In genomic region chr15:36846806-36847205, GRCm38 (mm10) we compare ENCODE assay signal across 29 mouse cellular contexts.
DNase-seq lines count a peak whose midpoint lies in the region; ATAC-seq and TF ChIP-seq lines count a peak whose summit lies in the region.
"Had no signal": no experiment of that assay in that cellular context is flagged by ENCODE, and none has a peak within 500 bp of the region (broad histone marks: within the 10 kb centered on the region; RNA-seq: fewer than 3 reads in every experiment).

No protein-coding gene starts in this region.

- TF ChIP-seq CTCF in intestine, postnatal 0 days (IDR thresholded peaks at IDR 0.05; ENCODE audit: low read depth) = no peak
- TF ChIP-seq CTCF in stomach, postnatal 0 days (IDR thresholded peaks at IDR 0.05; ENCODE audit: low read depth) = no peak

- H3K9me3 ChIP-seq in embryonic facial prominence, embryonic 14.5 days (ENCODE audit: control insufficient read depth, low read length) = no peaks in the 10 kb centered on the region
- H3K9me3 ChIP-seq in embryonic facial prominence, embryonic 10.5 days = no peaks in the 10 kb centered on the region
- H3K9me3 ChIP-seq in heart, embryonic 12.5 days (replicated peaks) = no peaks in the 10 kb centered on the region
- no peaks in the 10 kb centered on the region for H3K9me3 ChIP-seq in intestine, embryonic 16.5 days (ENCODE audit: control insufficient read depth, low read length)
- H3K9me3 ChIP-seq in intestine, postnatal 0 days (ENCODE audit: control insufficient read depth) = no peaks in the 10 kb centered on the region
- H3K9me3 ChIP-seq in stomach, embryonic 16.5 days (replicated peaks; ENCODE audit: control insufficient read depth, low read length) = no peaks in the 10 kb centered on the region
- H3K9me3 ChIP-seq in stomach, postnatal 0 days (ENCODE audit: control insufficient read depth, low read length) = no peaks in the 10 kb centered on the region
- H3K9me3 ChIP-seq: embryonic facial prominence, embryonic 12.5 days; hindbrain, embryonic 15.5 days; limb, embryonic 12.5 days; liver, embryonic 15.5 days; midbrain, embryonic 12.5 days; neural tube, embryonic 13.5 days had no signal

- H3K27me3 ChIP-seq in embryonic facial prominence, embryonic 14.5 days (replicated peaks; ENCODE audit: control insufficient read depth, insufficient read depth, low read length) = no peaks in the 10 kb centered on the region
- H3K27me3 ChIP-seq in embryonic facial prominence, embryonic 10.5 days (replicated peaks; ENCODE audit: low read depth, poor library complexity, severe bottlenecking) = no peaks in the 10 kb centered on the region
- H3K27me3 ChIP-seq in heart, embryonic 12.5 days (replicated peaks) = no peaks in the 10 kb centered on the region
- H3K27me3 ChIP-seq in intestine, embryonic 16.5 days (replicated peaks; ENCODE audit: control insufficient read depth, insufficient read depth, low read length) = no peaks in the 10 kb centered on the region
- H3K27me3 ChIP-seq in intestine, postnatal 0 days (replicated peaks; ENCODE audit: control insufficient read depth, insufficient read depth, low read length) = no peaks in the 10 kb centered on the region
- no peaks in the 10 kb centered on the region for H3K27me3 ChIP-seq in stomach, embryonic 16.5 days (ENCODE audit: control insufficient read depth, insufficient read depth, low read length)
- no peaks in the 10 kb centered on the region for H3K27me3 ChIP-seq in stomach, postnatal 0 days (ENCODE audit: control insufficient read depth, insufficient read depth, low read length)
- H3K27me3 ChIP-seq: CH12.LX; embryonic facial prominence, embryonic 12.5 days; hindbrain, embryonic 15.5 days; limb, embryonic 12.5 days; liver, embryonic 15.5 days; midbrain, embryonic 12.5 days; neural tube, embryonic 13.5 days had no signal

- H3K36me3 ChIP-seq in embryonic facial prominence, embryonic 14.5 days (ENCODE audit: control insufficient read depth, insufficient read depth, low read length) = no peaks in the 10 kb centered on the region
- no peaks in the 10 kb centered on the region for H3K36me3 ChIP-seq in embryonic facial prominence, embryonic 10.5 days (replicated peaks)
- H3K36me3 ChIP-seq in heart, embryonic 12.5 days = no peaks in the 10 kb centered on the region
- H3K36me3 ChIP-seq in intestine, embryonic 16.5 days (ENCODE audit: control insufficient read depth, insufficient read depth, low read length) = no peaks in the 10 kb centered on the region
- no peaks in the 10 kb centered on the region for H3K36me3 ChIP-seq in intestine, postnatal 0 days (ENCODE audit: control insufficient read depth, insufficient read depth)
- H3K36me3 ChIP-seq in stomach, embryonic 16.5 days (ENCODE audit: control insufficient read depth, insufficient read depth, low read length) = no peaks in the 10 kb centered on the region
- no peaks in the 10 kb centered on the region for H3K36me3 ChIP-seq in stomach, postnatal 0 days (ENCODE audit: control insufficient read depth, insufficient read depth, low read length)
- H3K36me3 ChIP-seq: embryonic facial prominence, embryonic 12.5 days; hindbrain, embryonic 15.5 days; limb, embryonic 12.5 days; liver, embryonic 15.5 days; midbrain, embryonic 12.5 days; neural tube, embryonic 13.5 days had no signal

- intact Hi-C loops in heart, postnatal 36 days (cut with DNase I) = no loop called here

- no peak overlapping the region for H3K27ac ChIP-seq in embryonic facial prominence, embryonic 14.5 days (replicated peaks; ENCODE audit: low read depth, low read length)
- H3K27ac ChIP-seq in embryonic facial prominence, embryonic 10.5 days (replicated peaks) = no peak overlapping the region
- 0 out of 2 replicates have a peak overlapping the region, but pooled peaks have one; percentile 25 for H3K27ac ChIP-seq in heart, embryonic 12.5 days (ENCODE audit: poor library complexity, severe bottlenecking)
- peak overlapping the region; percentile 15; the same call in 1 of the 2 replicates for H3K27ac ChIP-seq in intestine, embryonic 16.5 days (ENCODE audit: low read length)
- no peak overlapping the region for H3K27ac ChIP-seq in intestine, postnatal 0 days (ENCODE audit: low read depth, low read length)
- H3K27ac ChIP-seq in stomach, embryonic 16.5 days (ENCODE audit: low read length) = peak overlapping the region; percentile 1; the same call in 1 of the 2 replicates
- no peak overlapping the region for H3K27ac ChIP-seq in stomach, postnatal 0 days (replicated peaks)
- H3K27ac ChIP-seq: embryonic facial prominence, embryonic 12.5 days; hindbrain, embryonic 15.5 days; left cerebral cortex, adult 2 months; limb, embryonic 12.5 days; liver, embryonic 15.5 days; midbrain, embryonic 12.5 days; neural tube, embryonic 13.5 days had no signal

- peaks cover 14% of the 10 kb centered on the region; the same call in 1 of the 2 replicates for H3K4me1 ChIP-seq in embryonic facial prominence, embryonic 14.5 days (ENCODE audit: control insufficient read depth, insufficient read depth, low read length)
- peaks cover 16% of the 10 kb centered on the region for H3K4me1 ChIP-seq in embryonic facial prominence, embryonic 10.5 days
- H3K4me1 ChIP-seq in heart, embryonic 12.5 days (replicated peaks) = peaks cover 53% of the 10 kb centered on the region
- peaks cover 15% of the 10 kb centered on the region for H3K4me1 ChIP-seq in intestine, embryonic 16.5 days (ENCODE audit: control insufficient read depth, insufficient read depth, low read length)
- H3K4me1 ChIP-seq in intestine, postnatal 0 days (replicated peaks; ENCODE audit: control insufficient read depth, insufficient read depth, low read length) = no peaks in the 10 kb centered on the region
- 0 out of 2 replicates have a peak, but pooled peaks cover 4% of the 10 kb centered on the region for H3K4me1 ChIP-seq in stomach, embryonic 16.5 days (ENCODE audit: control insufficient read depth, insufficient read depth, low read length)
- peaks cover 10% of the 10 kb centered on the region; the same call in 1 of the 2 replicates for H3K4me1 ChIP-seq in stomach, postnatal 0 days (replicated peaks; ENCODE audit: control insufficient read depth, insufficient read depth)
- H3K4me1 ChIP-seq: midbrain, embryonic 12.5 days had no signal

- 0 out of 2 replicates have a peak, but pooled peaks have one; percentile 1 for ATAC-seq in embryonic facial prominence, embryonic 14.5 days (ENCODE audit: low read depth)
- ATAC-seq in heart, embryonic 12.5 days (ENCODE audit: insufficient number of reproducible peaks, low FRiP score) = no peak
- no peak for ATAC-seq in intestine, embryonic 16.5 days
- ATAC-seq in intestine, postnatal 0 days = no peak
- ATAC-seq in stomach, embryonic 16.5 days (ENCODE audit: insufficient read depth, low FRiP score) = no peak
- no peak for ATAC-seq in stomach, postnatal 0 days (ENCODE audit: low FRiP score, low TSS enrichment)
- ATAC-seq: forebrain, postnatal 0 days had no signal

- H3K4me2 ChIP-seq in embryonic facial prominence, embryonic 14.5 days (ENCODE audit: low read depth, low read length) = no peak overlapping the region
- H3K4me2 ChIP-seq in heart, embryonic 12.5 days = no peak overlapping the region
- H3K4me2 ChIP-seq in intestine, embryonic 16.5 days (ENCODE audit: low read depth, low read length) = no peak overlapping the region
- H3K4me2 ChIP-seq in intestine, postnatal 0 days (replicated peaks; ENCODE audit: low read depth) = no peak overlapping the region
- no peak overlapping the region for H3K4me2 ChIP-seq in stomach, embryonic 16.5 days (ENCODE audit: low read depth, low read length)
- H3K4me2 ChIP-seq in stomach, postnatal 0 days (replicated peaks; ENCODE audit: low read depth) = no peak overlapping the region
- H3K4me2 ChIP-seq: embryonic facial prominence, embryonic 12.5 days; hindbrain, embryonic 15.5 days; limb, embryonic 12.5 days; liver, embryonic 15.5 days; lung, embryonic 14.5 days; midbrain, embryonic 12.5 days; neural tube, embryonic 13.5 days had no signal

- no peak overlapping the region for H3K4me3 ChIP-seq in embryonic facial prominence, embryonic 14.5 days (ENCODE audit: low read depth, low read length)
- H3K4me3 ChIP-seq in embryonic facial prominence, embryonic 10.5 days = no peak overlapping the region
- H3K4me3 ChIP-seq in heart, embryonic 12.5 days = no peak overlapping the region
- no peak overlapping the region for H3K4me3 ChIP-seq in intestine, embryonic 16.5 days (ENCODE audit: low read length)
- H3K4me3 ChIP-seq in intestine, postnatal 0 days (ENCODE audit: low read depth, low read length) = no peak overlapping the region
- H3K4me3 ChIP-seq in stomach, embryonic 16.5 days (replicated peaks; ENCODE audit: low read length) = no peak overlapping the region
- no peak overlapping the region for H3K4me3 ChIP-seq in stomach, postnatal 0 days (ENCODE audit: low read depth, low read length)
- H3K4me3 ChIP-seq: embryonic facial prominence, embryonic 12.5 days; erythroblast, embryonic 14.5 days; hindbrain, embryonic 15.5 days; left cerebral cortex, adult 2 months; limb, embryonic 12.5 days; liver, embryonic 15.5 days; midbrain, embryonic 12.5 days; neural tube, embryonic 13.5 days had no signal

- 50% methylated on average over 9 of the region's 9 CpGs for WGBS in embryonic facial prominence, embryonic 14.5 days
- 85% methylated on average over 9 of the region's 9 CpGs for WGBS in embryonic facial prominence, embryonic 10.5 days
- WGBS in heart, embryonic 12.5 days = 75% methylated on average over 9 of the region's 9 CpGs
- 63% methylated on average over 9 of the region's 9 CpGs for WGBS in intestine, embryonic 16.5 days
- WGBS in intestine, postnatal 0 days = 75% methylated on average over 9 of the region's 9 CpGs
- WGBS in stomach, embryonic 16.5 days = 69% methylated on average over 9 of the region's 9 CpGs
- 59% methylated on average over 9 of the region's 9 CpGs for WGBS in stomach, postnatal 0 days

- DNase-seq in embryonic facial prominence, embryonic 14.5 days (ENCODE audit: low spot score) = peak; percentile 72
- no peak for DNase-seq in embryonic facial prominence, embryonic 10.5 days (ENCODE audit: low spot score)
- no peak for DNase-seq in heart, postnatal 36 days
- DNase-seq in stomach, postnatal 0 days (ENCODE audit: low spot score) = no peak
- DNase-seq: adrenal gland, postnatal 10 days; cerebellum, adult 11 months; cerebellum, adult 9-10 months; cerebellum, postnatal 36 days; forebrain, postnatal 0 days; gastrocnemius, postnatal 36 days; kidney, adult 9 months; kidney, postnatal 10 days; lung, embryonic 14.5 days; lung, postnatal 36 days; thymus, adult 18-20 months; thymus, postnatal 25 days had no signal

- H3K9ac ChIP-seq in embryonic facial prominence, embryonic 14.5 days (ENCODE audit: low read depth, low read length) = no peak overlapping the region
- H3K9ac ChIP-seq in heart, embryonic 12.5 days = peak overlapping the region; percentile 32; the same call in 1 of the 2 replicates
- no peak overlapping the region for H3K9ac ChIP-seq in intestine, embryonic 16.5 days (ENCODE audit: low read depth, low read length)
- no peak overlapping the region for H3K9ac ChIP-seq in intestine, postnatal 0 days (ENCODE audit: low read depth, low read length)
- no peak overlapping the region for H3K9ac ChIP-seq in stomach, embryonic 16.5 days (ENCODE audit: low read length)
- no peak overlapping the region for H3K9ac ChIP-seq in stomach, postnatal 0 days (ENCODE audit: low read length)
- H3K9ac ChIP-seq: embryonic facial prominence, embryonic 12.5 days; forebrain, postnatal 0 days; hindbrain, embryonic 15.5 days; limb, embryonic 12.5 days; liver, embryonic 15.5 days; lung, embryonic 14.5 days; midbrain, embryonic 12.5 days; neural tube, embryonic 13.5 days had no signal

- TF ChIP-seq EP300 in stomach, postnatal 0 days (optimal IDR thresholded peaks at IDR 0.05) = no peak

Comparison
In these comparisons a context has a peak if more than half of its experiments do, and no peak if none do; other contexts are left out.
1. H3K27ac ChIP-seq: peak in heart, embryonic 12.5 days (single experiment), intestine, embryonic 16.5 days (single experiment) and stomach, embryonic 16.5 days (single experiment); none in embryonic facial prominence, embryonic 14.5 days (single experiment), embryonic facial prominence, embryonic 10.5 days (single experiment), intestine, postnatal 0 days (single experiment) and stomach, postnatal 0 days (single experiment).